Mouse (Mus musculus): ENCODE measurements at regions not wholly inside any gene's neighbourhood (a gene's known extent, or its start where the extent isn't known, plus 50 kb on each side); places are given as distances from the start of the nearest gene placed in this dataset.

DNA sequence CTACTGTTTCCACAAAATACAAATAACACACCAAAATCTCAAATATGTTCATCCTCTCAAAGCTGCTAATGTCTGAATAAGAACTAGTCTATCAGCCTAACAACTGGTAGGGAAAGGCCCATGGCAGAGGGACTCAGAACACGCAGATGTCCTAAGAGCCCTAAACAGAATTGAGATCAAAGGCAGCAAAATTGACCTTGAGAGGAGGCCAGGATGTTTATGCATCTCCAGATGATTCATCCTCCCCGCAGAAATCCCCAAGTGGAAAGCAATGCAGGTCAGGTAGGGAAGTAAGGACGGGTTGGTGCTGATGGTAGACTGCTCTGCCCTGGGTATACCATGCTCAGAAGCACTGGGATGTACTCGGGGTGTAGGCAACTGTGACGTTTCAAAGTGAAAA is 89.0 kb upstream of the Tmem150c start:
- TF ChIP-seq CTCF (conservative IDR thresholded peaks at IDR 0.05; ENCODE audit: insufficient read depth, insufficient read length, low read depth, low read length) = no peak
- no peak for TF ChIP-seq POLR2A (IDR thresholded peaks at IDR 0.05; ENCODE audit: low read depth, low read length)

Measured in kidney, adult 2 months (tissue).